Mouse (Mus musculus): ENCODE measurements around the gene Ccl4.

GRCm38 (mm10) chr11:83634425-83634824 is 28.0 kb upstream of the Ccl4 start:
- TF ChIP-seq FLI1 (IDR thresholded peaks at IDR 0.05; ENCODE audit: low read length) (no peak), GATA1 (IDR thresholded peaks at IDR 0.05; ENCODE audit: borderline replicate concordance, low read length) (no peak)

Data from megakaryocyte, embryonic 14.5 days (primary cell).